Mouse (Mus musculus): ENCODE results near the gene Map2k6. TPM values are rescaled to one million over a fixed set of nuclear protein-coding genes. Genes with fewer than 3 reads are reported as not detected.
A peak's percentile ranks its signal among the peaks of the same experiment; 100 is the strongest.

Map2k6 gene
- polyA plus RNA-seq, 1 experiment from 2014 or later: 25.4 TPM

DNA sequence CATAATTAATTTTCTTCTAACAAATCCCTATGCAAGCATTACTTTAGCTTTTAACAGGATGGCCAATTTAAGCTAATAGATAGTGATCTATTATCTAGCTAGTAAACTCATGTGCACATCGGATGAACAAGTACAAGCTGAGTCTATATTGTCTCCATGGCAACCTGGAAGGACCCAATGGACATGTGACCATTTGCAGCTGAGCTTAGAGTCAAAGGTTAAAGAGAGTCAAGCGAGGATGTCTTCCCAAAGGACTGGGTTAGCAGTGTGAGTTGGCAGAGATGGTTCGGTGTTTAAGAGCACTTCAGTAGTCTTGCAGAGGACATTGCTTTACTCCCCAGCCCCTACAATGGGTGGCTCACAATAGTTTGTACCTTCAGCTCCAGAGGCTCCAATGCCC is 6.2 kb upstream of the Map2k6 start:
- no peaks in the 10 kb centered on the region for H3K27me3 ChIP-seq (ENCODE audit: insufficient read depth, low read length)
- WGBS: 62% methylated on average over 3 of the region's 3 CpGs
- TF ChIP-seq CTCF (IDR thresholded peaks at IDR 0.05; ENCODE audit: low read depth): no peak
- H3K4me3 ChIP-seq (ENCODE audit: low read depth, low read length): no peak overlapping the region
- H3K4me1 ChIP-seq (ENCODE audit: insufficient read depth): no peaks in the 10 kb centered on the region; the same call in 1 of the 2 replicates
- no peak for ATAC-seq (ENCODE audit: insufficient read depth)
- H3K27ac ChIP-seq (ENCODE audit: low read depth): no peak overlapping the region
- H3K4me2 ChIP-seq: no peak overlapping the region
- no peak overlapping the region for H3K9ac ChIP-seq
- H3K36me3 ChIP-seq (ENCODE audit: insufficient read depth): no peaks in the 10 kb centered on the region
- H3K9me3 ChIP-seq (ENCODE audit: low read depth, low read length): no peaks in the 10 kb centered on the region
- DNase-seq: no peak

DNA sequence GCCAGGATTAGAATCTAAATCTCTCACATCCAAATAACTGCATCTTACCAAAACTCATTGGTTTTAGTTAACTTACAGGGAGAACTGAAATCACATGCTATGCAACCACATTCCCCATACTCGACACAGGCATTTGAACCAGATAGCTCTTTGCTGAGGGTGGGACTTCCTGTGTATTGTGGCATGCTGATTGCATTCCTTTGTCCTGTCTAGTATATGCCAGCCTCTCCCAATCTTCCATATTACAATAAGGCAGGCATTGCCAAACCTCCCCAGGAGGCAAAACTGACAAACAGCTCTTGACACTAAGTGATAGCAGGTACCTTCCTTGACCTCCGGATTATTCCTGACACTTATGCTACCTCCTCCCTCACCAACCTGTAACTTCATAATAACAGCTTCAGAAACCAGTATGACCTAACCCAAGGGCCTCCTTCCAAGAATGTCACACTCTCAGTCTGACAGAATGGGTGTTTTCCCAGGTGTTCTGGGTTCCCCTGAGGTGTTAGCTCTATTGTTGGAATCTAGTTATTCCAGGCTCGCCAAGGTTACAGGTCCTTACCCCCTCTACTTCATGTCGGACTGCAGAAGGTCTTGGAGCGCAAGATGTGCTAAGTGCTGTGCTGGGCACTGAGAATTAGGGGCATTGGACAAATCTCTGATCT is 4.0 kb upstream of the Map2k6 start:
- TF ChIP-seq CTCF (IDR thresholded peaks at IDR 0.05; ENCODE audit: low read depth): no peak

DNA sequence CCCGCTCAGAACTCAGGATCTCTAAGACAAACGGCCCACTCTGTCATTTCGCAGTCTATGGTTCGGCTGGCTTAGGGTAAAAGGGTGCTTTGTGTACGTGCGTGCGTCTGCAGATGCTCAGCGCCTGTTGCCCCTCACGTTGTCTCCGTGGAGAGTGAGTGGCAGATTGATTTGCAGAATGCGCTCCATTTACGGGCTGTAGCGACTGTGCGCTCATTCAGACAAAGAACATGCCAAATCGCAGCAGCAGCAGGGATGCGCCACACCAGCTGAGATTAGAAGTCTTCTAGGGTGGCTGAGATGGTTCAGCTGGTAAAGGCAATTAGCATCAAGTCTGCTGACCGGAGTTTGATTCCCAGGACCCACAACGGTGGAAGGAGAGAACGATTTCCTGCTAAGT is 2.8 kb upstream of the Map2k6 start:
- WGBS: 37% methylated on average over 19 of the region's 19 CpGs
- peaks cover 3% of the 10 kb centered on the region; the same call in 1 of the 2 replicates for H3K4me1 ChIP-seq (ENCODE audit: insufficient read depth)
- DNase-seq (peak; percentile 47), ATAC-seq (ENCODE audit: insufficient read depth) (no peak)
- no peak for TF ChIP-seq CTCF (IDR thresholded peaks at IDR 0.05; ENCODE audit: low read depth)
- H3K4me3 ChIP-seq (ENCODE audit: low read depth, low read length): no peak overlapping the region
- H3K9me3 ChIP-seq (ENCODE audit: low read depth, low read length): no peaks in the 10 kb centered on the region
- H3K36me3 ChIP-seq (ENCODE audit: insufficient read depth): no peaks in the 10 kb centered on the region
- H3K9ac ChIP-seq: no peak overlapping the region
- no peaks in the 10 kb centered on the region for H3K27me3 ChIP-seq (ENCODE audit: insufficient read depth, low read length)
- peak overlapping the region; percentile 47 for H3K4me2 ChIP-seq
- no peak overlapping the region for H3K27ac ChIP-seq (ENCODE audit: low read depth)

More for the DNA sequence above, 4.0 kb upstream of the Map2k6 start:
- H3K9me3 ChIP-seq (ENCODE audit: low read depth, low read length): no peaks in the 10 kb centered on the region
- no peaks in the 10 kb centered on the region for H3K36me3 ChIP-seq (ENCODE audit: insufficient read depth)
- no peak overlapping the region for H3K9ac ChIP-seq
- 76% methylated on average over 5 of the region's 5 CpGs for WGBS
- no peak for ATAC-seq (ENCODE audit: insufficient read depth)
- no peak for DNase-seq
- no peaks in the 10 kb centered on the region; the same call in 1 of the 2 replicates for H3K4me1 ChIP-seq (ENCODE audit: insufficient read depth)
- no peak overlapping the region for H3K4me3 ChIP-seq (ENCODE audit: low read depth, low read length)
- H3K27ac ChIP-seq (ENCODE audit: low read depth): no peak overlapping the region
- H3K4me2 ChIP-seq: no peak overlapping the region
- H3K27me3 ChIP-seq (ENCODE audit: insufficient read depth, low read length): no peaks in the 10 kb centered on the region

DNA sequence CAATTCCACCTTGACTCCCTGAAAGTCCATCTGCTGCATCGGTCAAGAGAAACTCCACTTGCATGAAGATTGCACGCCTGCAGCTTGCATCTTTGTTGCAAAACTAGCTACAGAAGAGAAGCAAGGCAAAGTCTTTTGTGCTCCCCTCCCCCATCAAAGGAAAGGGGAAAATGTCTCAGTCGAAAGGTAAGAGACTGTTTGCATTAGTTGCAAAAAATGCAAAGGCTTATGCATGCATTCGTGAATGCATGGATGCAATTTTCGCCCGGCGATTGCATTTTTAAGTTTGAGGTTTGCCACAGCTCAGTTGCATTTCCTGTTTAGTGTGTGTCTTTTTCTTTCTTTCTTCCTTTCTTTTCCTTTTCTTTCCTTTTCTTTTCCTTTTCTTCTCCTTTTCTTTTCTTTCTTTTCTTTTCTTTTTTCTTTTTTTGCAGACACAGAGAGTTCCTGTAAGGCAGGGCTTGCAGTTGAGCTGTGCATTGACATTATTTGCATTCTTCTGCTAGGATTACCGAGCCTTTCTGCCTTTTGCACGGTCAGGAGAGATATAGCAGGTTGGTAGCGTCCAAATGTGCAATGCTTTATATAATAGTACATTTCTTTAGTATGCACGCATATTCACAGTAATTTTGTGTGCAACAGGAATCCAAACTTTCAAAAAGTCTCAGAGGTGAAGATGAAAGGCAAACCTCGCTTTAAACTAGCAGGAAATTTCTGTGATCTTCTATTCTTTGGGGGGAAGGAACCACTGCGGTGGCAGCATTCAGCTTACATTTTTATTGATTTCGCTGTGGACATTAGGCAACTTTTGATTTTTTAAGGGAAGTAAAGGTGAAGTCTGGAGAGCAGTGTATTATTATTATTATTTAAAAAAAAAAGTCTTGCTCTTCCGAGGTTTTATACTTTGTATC is 573 bp downstream of the Map2k6 start:
- H3K27ac ChIP-seq (ENCODE audit: low read depth): peak overlapping the region; percentile 25; the same call in 1 of the 2 replicates
- peak overlapping the region; percentile 60 for H3K4me3 ChIP-seq (ENCODE audit: low read depth, low read length)
- no peaks in the 10 kb centered on the region for H3K9me3 ChIP-seq (ENCODE audit: low read depth, low read length)
- peak overlapping the region; percentile 74 for H3K4me2 ChIP-seq
- 0 out of 2 replicates have a peak, but pooled peaks have one; percentile 19 for ATAC-seq (ENCODE audit: insufficient read depth)
- H3K4me1 ChIP-seq (ENCODE audit: insufficient read depth): peaks cover 10% of the 10 kb centered on the region
- TF ChIP-seq CTCF (IDR thresholded peaks at IDR 0.05; ENCODE audit: low read depth): no peak
- peak; percentile 43 for DNase-seq
- WGBS: 5% methylated on average over 15 of the region's 15 CpGs
- no peaks in the 10 kb centered on the region for H3K36me3 ChIP-seq (ENCODE audit: insufficient read depth)
- peak overlapping the region; percentile 55 for H3K9ac ChIP-seq
- H3K27me3 ChIP-seq (ENCODE audit: insufficient read depth, low read length): no peaks in the 10 kb centered on the region

DNA sequence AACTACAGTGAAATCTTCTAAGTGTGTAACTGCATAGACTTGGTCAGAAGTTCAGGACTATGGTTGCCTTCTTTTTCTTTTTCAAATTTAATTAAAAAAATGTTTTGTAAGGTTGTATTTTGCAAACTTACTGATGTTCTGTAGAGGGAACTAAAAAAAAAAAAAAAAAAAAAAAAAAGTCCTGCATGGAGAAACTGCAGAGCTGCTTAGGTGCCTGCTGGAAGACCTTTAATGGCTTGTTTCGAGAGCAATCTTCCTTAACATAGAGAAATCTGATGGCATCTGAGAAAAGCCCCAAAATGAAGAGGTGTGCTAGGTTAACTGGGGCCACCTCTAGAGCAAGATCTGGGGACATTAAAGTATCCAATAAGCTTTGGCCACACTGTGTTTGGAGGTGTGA is 1.4 kb downstream of the Map2k6 start:
- Histone ChIP-seq H3K27me3 (ENCODE audit: insufficient read depth, low read length) (no peaks in the 10 kb centered on the region), H3K36me3 (ENCODE audit: insufficient read depth) (no peaks in the 10 kb centered on the region), H3K9ac (peak overlapping the region; percentile 55), H3K27ac (ENCODE audit: low read depth) (0 out of 2 replicates have a peak overlapping the region, but pooled peaks have one; percentile 5), H3K4me3 (ENCODE audit: low read depth, low read length) (peak overlapping the region; percentile 60), H3K4me2 (peak overlapping the region; percentile 74), H3K9me3 (ENCODE audit: low read depth, low read length) (no peaks in the 10 kb centered on the region), H3K4me1 (ENCODE audit: insufficient read depth) (peaks cover 13% of the 10 kb centered on the region)
- WGBS: 19% methylated on average over 1 of the region's 1 CpGs
- TF ChIP-seq CTCF (IDR thresholded peaks at IDR 0.05; ENCODE audit: low read depth): no peak
- ATAC-seq (ENCODE audit: insufficient read depth) (no peak), DNase-seq (no peak)

DNA sequence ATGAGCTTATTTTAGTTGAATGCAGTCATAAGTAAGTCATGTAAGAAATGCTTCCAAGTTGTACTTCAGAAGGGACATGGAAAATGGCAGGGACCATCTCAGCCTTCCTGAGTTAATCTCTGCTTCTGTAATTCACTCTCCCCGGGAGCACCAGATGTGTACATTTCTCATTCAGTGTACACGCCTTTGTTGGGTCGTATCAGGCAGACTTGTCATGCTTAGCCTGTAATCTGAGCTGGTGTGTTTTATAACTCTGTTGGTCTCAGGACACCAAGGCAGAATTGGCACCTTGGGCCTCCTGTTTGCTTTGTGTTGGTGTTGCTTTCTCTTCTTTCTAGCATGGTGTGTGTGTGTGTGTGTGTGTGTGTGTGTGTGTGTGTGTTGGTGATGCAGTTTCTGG is 3.7 kb downstream of the Map2k6 start:
- peak; percentile 34 for DNase-seq

DNA sequence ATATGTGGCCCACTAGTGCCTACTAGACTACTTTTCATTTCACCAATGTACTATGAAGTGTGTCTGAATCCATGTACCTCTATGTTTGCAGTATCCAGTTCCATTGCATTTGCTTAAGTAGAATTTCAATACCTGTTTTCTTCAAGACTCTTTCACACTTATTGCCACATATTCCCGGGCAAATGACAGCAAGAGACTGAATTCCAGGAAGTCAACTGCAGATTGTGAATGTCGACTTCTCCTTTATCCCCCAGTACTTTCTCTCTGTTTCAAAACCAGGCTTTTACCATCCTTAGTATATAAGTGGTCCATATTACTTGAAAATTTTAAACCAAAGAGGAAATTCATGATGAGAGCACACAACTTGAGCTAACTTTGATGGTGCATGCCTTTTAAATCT is 4.7 kb downstream of the Map2k6 start:
- no peak for TF ChIP-seq CTCF (IDR thresholded peaks at IDR 0.05; ENCODE audit: low read depth)
- Histone ChIP-seq H3K9me3 (ENCODE audit: low read depth, low read length) (no peaks in the 10 kb centered on the region), H3K27ac (ENCODE audit: low read depth) (no peak overlapping the region), H3K4me3 (ENCODE audit: low read depth, low read length) (no peak overlapping the region), H3K4me1 (ENCODE audit: insufficient read depth) (peaks cover 15% of the 10 kb centered on the region), H3K9ac (no peak overlapping the region), H3K27me3 (ENCODE audit: insufficient read depth, low read length) (no peaks in the 10 kb centered on the region), H3K36me3 (ENCODE audit: insufficient read depth) (no peaks in the 10 kb centered on the region), H3K4me2 (no peak overlapping the region)
- no peak for DNase-seq
- 78% methylated on average over 2 of the region's 2 CpGs for WGBS
- no peak for ATAC-seq (ENCODE audit: insufficient read depth)

More for the DNA sequence above, 3.7 kb downstream of the Map2k6 start:
- Histone ChIP-seq H3K9ac (no peak overlapping the region), H3K4me2 (peak overlapping the region; percentile 74; the same call in 1 of the 2 replicates), H3K36me3 (ENCODE audit: insufficient read depth) (no peaks in the 10 kb centered on the region), H3K9me3 (ENCODE audit: low read depth, low read length) (no peaks in the 10 kb centered on the region), H3K27ac (ENCODE audit: low read depth) (no peak overlapping the region), H3K4me1 (ENCODE audit: insufficient read depth) (peaks cover 15% of the 10 kb centered on the region), H3K27me3 (ENCODE audit: insufficient read depth, low read length) (no peaks in the 10 kb centered on the region), H3K4me3 (ENCODE audit: low read depth, low read length) (no peak overlapping the region)
- ATAC-seq (ENCODE audit: insufficient read depth): no peak
- 24% methylated on average over 3 of the region's 3 CpGs for WGBS
- TF ChIP-seq CTCF (IDR thresholded peaks at IDR 0.05; ENCODE audit: low read depth): no peak
